In the genomic region with DNA sequence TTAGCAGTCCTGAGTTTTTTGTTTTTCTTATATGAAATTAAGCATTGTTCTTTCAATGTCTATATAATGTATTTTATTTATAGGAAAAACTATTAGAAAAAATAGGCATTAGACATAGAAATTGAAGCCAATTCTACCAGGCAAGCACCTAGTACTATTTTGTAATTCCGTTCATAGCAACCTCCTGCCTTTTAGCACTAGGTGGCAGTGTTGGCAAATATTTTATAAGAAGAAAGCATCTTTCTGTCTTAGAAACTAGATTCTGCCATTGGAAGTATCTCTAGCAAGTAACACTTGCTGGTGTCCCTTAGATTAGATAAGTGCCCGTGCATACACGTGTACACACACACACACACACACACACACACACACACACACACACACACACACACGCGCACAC, we compare ENCODE assay signal across 8 mouse cellular contexts. TPM values are rescaled to one million over a fixed set of nuclear protein-coding genes. Genes with fewer than 3 reads are reported as not detected.
DNase-seq lines count a peak whose midpoint lies in the region; ATAC-seq and TF ChIP-seq lines count a peak whose summit lies in the region.

No protein-coding gene starts in this region.

- H3K4me2 ChIP-seq in midbrain, embryonic 11.5 days: no peak overlapping the region
- H3K4me2 ChIP-seq in midbrain, embryonic 13.5 days (replicated peaks): no peak overlapping the region
- H3K4me2 ChIP-seq in stomach, postnatal 0 days (replicated peaks; ENCODE audit: low read depth): no peak overlapping the region

- H3K9me3 ChIP-seq in midbrain, embryonic 11.5 days (ENCODE audit: control insufficient read depth, low read length): no peaks in the 10 kb centered on the region
- H3K9me3 ChIP-seq in midbrain, embryonic 13.5 days: no peaks in the 10 kb centered on the region
- no peaks in the 10 kb centered on the region for H3K9me3 ChIP-seq in stomach, postnatal 0 days (ENCODE audit: control insufficient read depth, low read length)

- no peak overlapping the region for H3K9ac ChIP-seq in midbrain, embryonic 11.5 days (ENCODE audit: low read length)
- H3K9ac ChIP-seq in midbrain, embryonic 13.5 days (replicated peaks): no peak overlapping the region
- no peak overlapping the region for H3K9ac ChIP-seq in stomach, postnatal 0 days (ENCODE audit: low read length)

- H3K36me3 ChIP-seq in midbrain, embryonic 11.5 days (ENCODE audit: control insufficient read depth, insufficient read depth, low read length): no peaks in the 10 kb centered on the region
- no peaks in the 10 kb centered on the region for H3K36me3 ChIP-seq in midbrain, embryonic 13.5 days
- no peaks in the 10 kb centered on the region for H3K36me3 ChIP-seq in stomach, postnatal 0 days (ENCODE audit: control insufficient read depth, insufficient read depth, low read length)
- no peaks in the 10 kb centered on the region for H3K36me3 ChIP-seq in thymus, adult 2 months (ENCODE audit: control insufficient read depth, insufficient read depth, low read length)

- TF ChIP-seq CTCF in gastrocnemius, adult 2 months (IDR thresholded peaks at IDR 0.05): peak; percentile 68
- peak; percentile 77 for TF ChIP-seq CTCF in stomach, postnatal 0 days (IDR thresholded peaks at IDR 0.05; ENCODE audit: low read depth)
- TF ChIP-seq CTCF in thymus, adult 2 months (IDR thresholded peaks at IDR 0.05; ENCODE audit: borderline replicate concordance, control insufficient read depth, extremely low read depth, insufficient read depth, low read length, poor library complexity): no peak

- no peaks in the 10 kb centered on the region for H3K4me1 ChIP-seq in midbrain, embryonic 11.5 days (ENCODE audit: control insufficient read depth, insufficient read depth, low read length)
- no peaks in the 10 kb centered on the region for H3K4me1 ChIP-seq in midbrain, embryonic 13.5 days (replicated peaks)
- no peaks in the 10 kb centered on the region for H3K4me1 ChIP-seq in stomach, postnatal 0 days (replicated peaks; ENCODE audit: control insufficient read depth, insufficient read depth)
- peaks cover 27% of the 10 kb centered on the region for H3K4me1 ChIP-seq in thymus, adult 2 months (replicated peaks; ENCODE audit: control insufficient read depth, insufficient read depth, low read length)

- H3K27me3 ChIP-seq in midbrain, embryonic 11.5 days (ENCODE audit: control insufficient read depth, insufficient read depth, low read length): no peaks in the 10 kb centered on the region
- peaks cover 17% of the 10 kb centered on the region for H3K27me3 ChIP-seq in midbrain, embryonic 13.5 days
- no peaks in the 10 kb centered on the region for H3K27me3 ChIP-seq in stomach, postnatal 0 days (ENCODE audit: control insufficient read depth, insufficient read depth, low read length)
- H3K27me3 ChIP-seq in thymus, adult 2 months (ENCODE audit: control insufficient read depth, insufficient read depth, low read length): no peaks in the 10 kb centered on the region

- H3K27ac ChIP-seq in gastrocnemius, adult 2 months: no peak overlapping the region
- H3K27ac ChIP-seq in midbrain, embryonic 11.5 days (ENCODE audit: low read depth, low read length): no peak overlapping the region
- no peak overlapping the region for H3K27ac ChIP-seq in midbrain, embryonic 13.5 days
- H3K27ac ChIP-seq in stomach, postnatal 0 days (replicated peaks): no peak overlapping the region
- H3K27ac ChIP-seq in thymus, adult 2 months (ENCODE audit: control insufficient read depth, insufficient read depth, low read length): no peak overlapping the region

- TF ChIP-seq EP300 in stomach, postnatal 0 days (optimal IDR thresholded peaks at IDR 0.05): no peak

- intact Hi-C loops in gastrocnemius, adult 2 months (cut with DNase I): loop anchor here (5.0 to 10.0 kb wide), 3 partner anchors 561 to 1159 kb away; no protein-coding TSS in a partner anchor

- TF ChIP-seq POLR2A in thymus, adult 2 months (IDR thresholded peaks at IDR 0.05; ENCODE audit: control insufficient read depth, extremely low read depth, insufficient read depth, low read length, poor library complexity): no peak

- H3K4me3 ChIP-seq in gastrocnemius, adult 2 months: no peak overlapping the region
- no peak overlapping the region for H3K4me3 ChIP-seq in midbrain, embryonic 11.5 days (ENCODE audit: low read depth, low read length)
- H3K4me3 ChIP-seq in midbrain, embryonic 13.5 days (replicated peaks): no peak overlapping the region
- no peak overlapping the region for H3K4me3 ChIP-seq in stomach, postnatal 0 days (ENCODE audit: low read depth, low read length)
- no peak overlapping the region for H3K4me3 ChIP-seq in thymus, adult 2 months (ENCODE audit: control insufficient read depth, insufficient read depth, low read length)

- 35% methylated on average over 5 of the region's 5 CpGs for WGBS in midbrain, embryonic 11.5 days
- WGBS in midbrain, embryonic 13.5 days: 45% methylated on average over 5 of the region's 5 CpGs
- WGBS in stomach, postnatal 0 days: 33% methylated on average over 5 of the region's 5 CpGs
- 33% methylated on average over 5 of the region's 5 CpGs for WGBS in thymus, adult 2 months

- no peak for ATAC-seq in midbrain, embryonic 11.5 days (ENCODE audit: low FRiP score)
- ATAC-seq in midbrain, embryonic 13.5 days: no peak
- no peak for ATAC-seq in stomach, postnatal 0 days (ENCODE audit: low FRiP score, low TSS enrichment)

- no peak for DNase-seq in gastrocnemius, adult 2 months
- no peak for DNase-seq in gastrocnemius, postnatal 25 days
- peak; percentile 88 for DNase-seq in midbrain, embryonic 11.5 days (ENCODE audit: low spot score, missing footprints)
- peak; percentile 83 for DNase-seq in embryo, embryonic 10.5 days (ENCODE audit: low spot score)
- DNase-seq in stomach, postnatal 0 days (ENCODE audit: low spot score): no peak
- DNase-seq in thymus, adult 2 months: no peak
- DNase-seq in urinary bladder, adult 2 months (ENCODE audit: low spot score): no peak

RNA-seq across cellular contexts. Expression of gene Spdl1, which starts 10.1 kb away (rescaled TPM):
- total RNA-seq in gastrocnemius, adult 2 months (2021): under 1 TPM; 0.14 to 0.18 TPM
- total RNA-seq in gastrocnemius, postnatal 25 days (2021): under 1 TPM; 0.18 to 0.54 TPM
- 30.2 and 30.8 TPM in 2 replicates for polyA plus RNA-seq in midbrain, embryonic 11.5 days (2014; fragmentation: Nextera tagmentation; extraction: Ambion mirVana)
- 9.2 and 9.9 TPM in 2 replicates for polyA plus RNA-seq in midbrain, embryonic 13.5 days (2015; fragmentation: Nextera tagmentation; extraction: Ambion mirVana)
- polyA plus RNA-seq in stomach, postnatal 0 days (2015; fragmentation: Nextera tagmentation; extraction: Ambion mirVana): 3.8 and 5.0 TPM in 2 replicates
- 7.6 and 9.1 TPM in 2 replicates for polyA plus RNA-seq in thymus, adult 2 months (2012; rRNA removed)
- 1.2 and 1.3 TPM in 2 replicates for polyA plus RNA-seq in urinary bladder, adult 2 months (2012; rRNA removed)

RNA-seq across cellular contexts. Expression of gene Dock2, which starts 59.8 kb away (rescaled TPM):
- total RNA-seq in gastrocnemius, adult 2 months (2021): 1 to 10 TPM in 1 of 2 experiments, under 1 TPM in 1; 0.71 to 1.1 TPM
- 1 to 10 TPM in 1 of 2 experiments, under 1 TPM in 1; 0.69 to 1.1 TPM for total RNA-seq in gastrocnemius, postnatal 25 days (2021)
- 0.79 and 0.94 TPM in 2 replicates for polyA plus RNA-seq in midbrain, embryonic 11.5 days (2014; fragmentation: Nextera tagmentation; extraction: Ambion mirVana)
- polyA plus RNA-seq in midbrain, embryonic 13.5 days (2015; fragmentation: Nextera tagmentation; extraction: Ambion mirVana): 0.63 and 1.2 TPM in 2 replicates
- 0.62 and 1.0 TPM in 2 replicates for polyA plus RNA-seq in stomach, postnatal 0 days (2015; fragmentation: Nextera tagmentation; extraction: Ambion mirVana)
- 48.9 and 50.5 TPM in 2 replicates for polyA plus RNA-seq in thymus, adult 2 months (2012; rRNA removed)
- polyA plus RNA-seq in urinary bladder, adult 2 months (2012; rRNA removed): 2.4 and 3.7 TPM in 2 replicates

Comparison
In these comparisons a context has a peak if more than half of its experiments do, and no peak if none do; other contexts are left out.
1. DNase-seq: peak in midbrain, embryonic 11.5 days (single experiment) and embryo, embryonic 10.5 days (single experiment); none in gastrocnemius, adult 2 months (single experiment), gastrocnemius, postnatal 25 days (single experiment), stomach, postnatal 0 days (single experiment), thymus, adult 2 months (single experiment) and urinary bladder, adult 2 months (single experiment).
2. RNA of gene Dock2, which starts 59.8 kb away (polyA plus RNA-seq): 48.9 to 50.5 TPM in thymus, adult 2 months; 2.4 to 3.7 TPM in urinary bladder, adult 2 months, 0.62 to 1.0 TPM in stomach, postnatal 0 days, 0.79 to 0.94 TPM in midbrain, embryonic 11.5 days and 0.63 to 1.2 TPM in midbrain, embryonic 13.5 days; every median in the first group is over 10 times any median in the second.